Mouse (Mus musculus): ENCODE results near the gene Ndufv3. TPM values are rescaled to one million over a fixed set of nuclear protein-coding genes. Genes with fewer than 3 reads are reported as not detected.

The Ndufv3 gene
- polyA plus RNA-seq, 1 experiment: 186 TPM

DNA sequence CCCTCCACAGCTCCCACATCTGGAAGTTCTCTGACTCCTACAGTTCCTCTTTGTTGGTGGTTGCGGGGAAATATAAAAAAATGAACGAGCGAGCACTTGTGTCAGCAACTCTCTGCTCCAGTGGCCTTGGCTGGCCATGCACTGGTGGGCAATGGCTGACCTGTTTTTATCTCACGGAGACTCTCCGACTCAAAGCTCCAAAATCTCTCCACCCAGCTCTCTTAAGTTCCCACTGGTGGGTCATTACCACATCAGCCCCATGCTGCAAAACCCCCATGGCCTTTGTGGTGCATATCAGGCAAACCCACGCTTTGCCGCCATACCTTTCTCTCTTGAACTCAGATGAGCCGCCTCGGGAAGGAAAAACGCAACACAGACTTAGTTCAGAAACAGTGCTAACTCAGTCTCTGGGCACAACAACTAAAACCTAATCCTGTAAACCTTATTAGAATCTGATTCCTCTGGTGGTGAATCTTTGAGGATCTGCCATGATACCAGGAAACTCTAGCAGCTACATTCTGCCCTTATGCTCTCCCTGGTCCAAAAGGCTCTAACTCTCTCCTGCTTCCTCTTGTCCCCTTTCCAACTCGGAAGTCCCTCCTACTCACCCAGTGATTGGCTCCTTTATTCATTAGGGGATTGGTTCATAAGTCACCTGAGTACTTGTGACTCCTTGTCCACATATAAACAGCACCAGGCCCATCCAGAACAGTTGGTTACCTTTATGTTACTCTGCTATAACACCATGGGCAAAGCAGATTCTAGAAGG is 39.3 kb downstream of the Ndufv3 start:
- no peak for DNase-seq (ENCODE audit: low read depth)
- TF ChIP-seq CTCF (IDR thresholded peaks at IDR 0.05; ENCODE audit: borderline replicate concordance, extremely low read depth, insufficient read depth, insufficient read length) (no peak), POLR2A (IDR thresholded peaks at IDR 0.05; ENCODE audit: borderline replicate concordance, extremely low read depth, insufficient read depth, insufficient read length, poor library complexity, severe bottlenecking) (no peak)

DNA sequence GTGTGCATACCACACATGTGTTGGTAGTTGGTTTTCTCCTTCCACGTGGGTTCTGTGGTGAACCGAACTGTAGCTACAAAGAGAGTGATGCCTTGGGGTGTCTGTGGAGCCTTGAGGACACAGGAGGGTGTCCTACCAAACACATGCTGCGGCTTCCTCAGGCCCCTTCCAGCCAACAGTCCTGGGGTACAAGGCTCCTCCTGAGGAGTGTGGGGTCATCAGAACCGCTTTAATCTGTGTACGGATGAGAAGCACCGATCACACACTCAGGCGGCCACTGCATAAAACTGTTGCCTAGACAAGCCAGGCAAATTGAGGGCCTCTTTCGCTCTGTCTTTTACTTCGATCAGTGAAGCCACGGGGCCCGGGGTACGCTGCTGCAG is 43.7 kb downstream of the Ndufv3 start:
- TF ChIP-seq POLR2A (IDR thresholded peaks at IDR 0.05; ENCODE audit: borderline replicate concordance, extremely low read depth, insufficient read depth, insufficient read length, poor library complexity, severe bottlenecking): no peak
- DNase-seq (ENCODE audit: low read depth): no peak

DNA sequence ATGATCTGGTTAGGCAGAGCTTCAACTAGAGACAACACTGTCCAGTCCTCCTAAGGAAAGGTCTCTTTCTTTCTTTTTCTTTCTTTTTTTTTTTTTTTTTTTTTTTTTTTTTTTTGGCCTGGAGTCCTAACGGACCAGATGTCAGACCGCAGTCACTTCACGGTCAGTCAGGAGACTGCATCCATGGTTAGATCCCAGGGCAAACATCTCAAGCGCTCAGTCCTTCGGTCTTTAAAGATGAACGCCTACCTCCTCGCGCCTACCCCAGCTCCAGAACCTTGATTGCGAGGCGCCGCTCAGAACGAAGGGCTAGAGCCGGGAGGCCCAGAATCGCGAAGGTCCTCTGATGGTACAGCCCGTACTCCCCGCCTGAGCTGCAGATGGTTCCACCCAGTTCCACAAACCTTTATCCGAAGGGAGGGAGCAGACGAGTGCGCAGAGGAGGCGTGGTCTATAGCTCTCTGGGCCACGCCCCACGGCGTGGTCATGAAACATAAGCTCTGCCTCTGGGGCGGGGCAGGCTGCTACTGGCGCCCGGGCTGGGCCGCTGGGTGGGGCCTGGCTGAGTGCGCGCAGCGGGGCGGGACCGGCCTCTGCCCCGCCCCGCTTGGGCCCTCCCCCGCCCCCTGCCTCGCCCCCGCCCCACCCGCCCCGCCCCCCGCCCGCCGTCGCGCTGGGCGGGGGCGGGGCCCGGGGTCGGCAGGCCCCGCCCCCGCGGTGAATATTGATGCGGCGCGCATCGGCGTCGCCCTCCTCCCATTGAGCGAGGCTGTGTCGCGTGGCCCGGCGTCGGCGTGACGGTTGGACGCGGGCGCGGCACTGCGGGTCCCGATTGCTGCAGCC is 44.3 kb downstream of the Ndufv3 start, which contains the start of gene Pknox1:
Gene Pknox1 (plus strand): TSS at position 720 of the 843 bp plus-strand sequence.
- TF ChIP-seq POLR2A (IDR thresholded peaks at IDR 0.05; ENCODE audit: borderline replicate concordance, extremely low read depth, insufficient read depth, insufficient read length, poor library complexity, severe bottlenecking) (no peak), CTCF (IDR thresholded peaks at IDR 0.05; ENCODE audit: borderline replicate concordance, extremely low read depth, insufficient read depth, insufficient read length) (no peak)
- DNase-seq (ENCODE audit: low read depth): peak; percentile 100

DNA sequence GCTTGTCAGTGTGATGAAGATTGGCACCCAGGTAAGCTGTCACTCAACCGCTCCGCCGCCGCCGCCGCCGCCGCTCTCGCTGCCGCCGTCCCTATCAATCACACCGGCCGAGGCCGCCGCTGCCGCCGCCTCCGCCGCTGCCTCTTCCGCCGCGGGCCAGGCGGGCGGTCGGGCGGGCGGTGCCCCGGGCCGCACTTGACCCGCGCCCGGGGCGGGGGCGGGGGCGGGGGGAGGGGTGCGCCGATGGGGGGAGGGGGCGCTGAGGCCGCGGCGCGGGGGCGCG is 44.9 kb downstream of the Ndufv3 start:
- DNase-seq (ENCODE audit: low read depth): no peak
- TF ChIP-seq POLR2A (IDR thresholded peaks at IDR 0.05; ENCODE audit: borderline replicate concordance, extremely low read depth, insufficient read depth, insufficient read length, poor library complexity, severe bottlenecking) (peak; percentile 64), CTCF (IDR thresholded peaks at IDR 0.05; ENCODE audit: borderline replicate concordance, extremely low read depth, insufficient read depth, insufficient read length) (no peak)

DNA sequence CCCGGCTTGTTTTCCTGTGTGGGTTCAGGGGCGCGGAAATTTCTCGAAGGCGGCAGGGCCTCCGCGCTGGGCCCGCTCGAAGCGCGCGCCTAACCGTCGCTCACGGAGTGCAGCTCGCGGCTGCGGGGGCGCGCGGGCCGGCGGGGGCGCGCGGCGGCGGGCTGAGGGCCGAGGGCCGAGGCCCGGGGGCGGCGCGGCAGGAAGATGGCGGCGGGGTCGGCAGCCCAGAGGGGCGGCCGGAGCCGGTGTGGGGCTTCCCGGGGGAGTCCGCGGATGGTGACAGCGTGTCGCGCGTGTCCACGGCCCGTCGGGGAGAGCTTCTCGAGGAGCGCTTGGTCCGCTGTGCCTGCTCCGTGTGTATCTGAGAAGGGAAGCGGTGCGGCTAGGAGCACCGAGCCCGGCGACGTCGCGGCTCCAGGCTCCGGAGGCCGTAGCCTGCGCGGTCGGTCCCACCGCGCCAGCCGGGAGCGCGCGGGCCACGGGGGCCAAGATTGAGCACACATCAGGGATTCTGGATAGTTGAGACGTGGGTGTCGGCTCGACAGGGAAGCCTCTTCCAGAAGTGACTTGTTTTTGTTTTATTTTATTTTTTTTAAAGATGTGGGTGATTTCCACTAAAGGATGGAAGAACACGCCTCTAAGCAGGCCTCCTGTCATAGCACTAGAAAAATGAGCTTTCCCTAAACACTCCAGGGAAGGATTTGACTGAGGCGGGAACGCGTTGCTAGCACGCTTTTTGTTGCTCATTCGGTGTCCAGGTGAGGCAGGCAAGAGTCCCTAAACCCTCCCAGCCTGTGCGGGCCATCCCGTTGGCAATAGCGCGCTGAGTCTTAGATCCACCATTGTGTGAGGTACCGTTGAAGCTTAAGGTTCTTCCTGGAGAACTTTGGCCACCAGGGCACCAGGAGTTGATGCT is 45.5 kb downstream of the Ndufv3 start:
- peak; percentile 44; the same call in 1 of the 2 replicates for TF ChIP-seq POLR2A (IDR thresholded peaks at IDR 0.05; ENCODE audit: borderline replicate concordance, extremely low read depth, insufficient read depth, insufficient read length, poor library complexity, severe bottlenecking)
- no peak for TF ChIP-seq CTCF (IDR thresholded peaks at IDR 0.05; ENCODE audit: borderline replicate concordance, extremely low read depth, insufficient read depth, insufficient read length)
- DNase-seq (ENCODE audit: low read depth): peak; percentile 91

DNA sequence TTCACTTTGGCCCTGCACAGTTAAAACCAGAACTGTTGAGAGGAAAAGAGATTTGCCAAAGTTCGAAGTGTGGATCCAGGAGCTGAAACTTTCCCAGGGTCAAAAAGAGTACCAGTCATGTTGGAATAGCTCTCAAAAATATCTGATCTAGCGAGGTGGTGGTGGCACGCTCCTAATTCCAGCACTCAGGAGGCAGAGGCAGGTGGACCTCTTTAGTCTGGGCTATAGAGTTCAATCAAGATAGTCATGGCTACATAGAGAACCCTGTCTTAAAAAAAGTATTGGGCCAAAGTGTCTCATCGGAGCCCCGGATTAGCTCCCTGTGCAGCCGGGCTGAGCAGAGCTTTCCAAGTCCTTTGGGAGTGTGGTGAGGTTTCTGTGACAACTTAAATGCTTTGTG is 46.4 kb downstream of the Ndufv3 start:
- TF ChIP-seq POLR2A (IDR thresholded peaks at IDR 0.05; ENCODE audit: borderline replicate concordance, extremely low read depth, insufficient read depth, insufficient read length, poor library complexity, severe bottlenecking): no peak
- DNase-seq (ENCODE audit: low read depth): no peak

- no peak for DNase-seq (ENCODE audit: low read depth)
- TF ChIP-seq POLR2A (IDR thresholded peaks at IDR 0.05; ENCODE audit: borderline replicate concordance, extremely low read depth, insufficient read depth, insufficient read length, poor library complexity, severe bottlenecking) (no peak), CTCF (IDR thresholded peaks at IDR 0.05; ENCODE audit: borderline replicate concordance, extremely low read depth, insufficient read depth, insufficient read length) (no peak)
These were observed 49.8 kb downstream of the Ndufv3 start for GRCm38 (mm10) chr17:31569756-31570155.

DNA sequence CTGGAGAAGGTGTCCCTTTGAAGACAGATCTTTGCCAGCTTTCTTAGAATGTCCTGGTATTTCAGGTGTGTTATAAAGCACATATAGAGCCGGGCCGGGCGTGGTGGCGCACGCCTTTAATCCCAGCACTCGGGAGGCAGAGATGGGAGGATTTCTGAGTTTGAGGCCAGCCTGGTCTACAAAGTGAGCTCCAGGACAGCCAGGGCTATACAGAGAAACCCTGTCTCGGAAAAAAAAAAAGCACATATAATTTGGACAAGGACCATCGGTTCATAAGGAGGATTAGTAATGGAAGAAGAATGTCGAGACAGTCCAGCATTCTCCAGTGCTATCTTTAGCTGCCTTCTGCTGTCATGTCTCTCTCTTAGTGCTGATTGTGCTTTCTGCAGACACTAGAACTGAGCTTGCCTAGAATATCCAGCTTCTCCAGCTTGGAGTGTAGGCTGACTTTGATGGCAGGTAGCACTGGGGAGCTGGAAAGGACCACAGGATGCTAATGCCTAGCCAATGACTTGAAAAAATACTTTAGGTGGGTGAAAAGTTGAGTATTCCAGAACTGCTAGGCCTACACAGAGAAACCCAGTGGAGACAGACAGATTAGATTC is 50.5 kb downstream of the Ndufv3 start:
- peak; percentile 50 for DNase-seq (ENCODE audit: low read depth)
- no peak for TF ChIP-seq POLR2A (IDR thresholded peaks at IDR 0.05; ENCODE audit: borderline replicate concordance, extremely low read depth, insufficient read depth, insufficient read length, poor library complexity, severe bottlenecking)

GRCm38 (mm10) chr17:31571689-31572088 is 51.8 kb downstream of the Ndufv3 start:
- no peak for DNase-seq (ENCODE audit: low read depth)
- TF ChIP-seq POLR2A (IDR thresholded peaks at IDR 0.05; ENCODE audit: borderline replicate concordance, extremely low read depth, insufficient read depth, insufficient read length, poor library complexity, severe bottlenecking) (no peak), CTCF (IDR thresholded peaks at IDR 0.05; ENCODE audit: borderline replicate concordance, extremely low read depth, insufficient read depth, insufficient read length) (no peak)

DNA sequence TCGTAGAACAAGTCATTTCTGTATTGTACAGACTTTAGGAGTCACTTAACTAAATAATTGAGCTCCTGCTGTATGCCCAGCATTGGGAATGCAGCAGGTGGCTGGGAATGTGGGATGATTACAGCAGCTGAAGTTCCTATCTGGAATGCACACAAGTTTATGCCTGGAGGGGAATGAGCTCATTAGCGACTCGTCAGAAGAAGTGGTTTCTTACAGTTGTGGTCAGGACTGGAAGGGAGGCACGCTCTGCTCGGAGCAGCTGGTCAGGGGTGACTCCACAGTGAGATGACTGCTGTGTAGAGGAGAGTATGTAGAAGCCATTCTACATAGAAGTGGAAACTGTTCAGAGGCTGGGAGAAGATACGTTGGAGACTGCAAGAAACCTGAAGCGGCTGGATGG is 54.7 kb downstream of the Ndufv3 start:
- no peak for DNase-seq (ENCODE audit: low read depth)
- TF ChIP-seq CTCF (IDR thresholded peaks at IDR 0.05; ENCODE audit: borderline replicate concordance, extremely low read depth, insufficient read depth, insufficient read length) (no peak), POLR2A (IDR thresholded peaks at IDR 0.05; ENCODE audit: borderline replicate concordance, extremely low read depth, insufficient read depth, insufficient read length, poor library complexity, severe bottlenecking) (no peak)
